Mouse (Mus musculus) neural tube, embryonic 11.5 days (tissue): ENCODE data around the gene Chchd3. TPM values are rescaled to one million over a fixed set of nuclear protein-coding genes. Genes with fewer than 3 reads are reported as not detected.

Experiments
- ATAC-seq: fragments of 200-750 bp; cut with Nextera tagmentation; 2 replicates; pipeline ENCODE4 v1.8.0; 2017; ENCODE audit warnings: moderate number of reproducible peaks, mild to moderate bottlenecking, moderate TSS enrichment, moderate library complexity; ENCODE audit not compliant: insufficient read depth, low FRiP score, low TSS enrichment
- DNase-seq: peaks from one replicate; pipeline ENCODE4 v3.0.0-alpha.2; 2015; ENCODE audit warnings: low spot score
- H3K27ac ChIP-seq: fragments of 300-500 bp; sonication (generic); 2 replicates; pipeline ENCODE4 v1.5.1; 2014; ENCODE audit warnings: low read depth, mild to moderate bottlenecking, low read length
- H3K27me3 ChIP-seq: fragments of 300-500 bp; sonication (generic); 2 replicates; pipeline ENCODE4 v1.6.1; 2014; ENCODE audit warnings: mild to moderate bottlenecking, low read length, mixed read lengths; ENCODE audit not compliant: control insufficient read depth, insufficient read depth
- H3K36me3 ChIP-seq: fragments of 300-500 bp; sonication (generic); 2 replicates; pipeline ENCODE4 v1.6.1; 2014; ENCODE audit warnings: mild to moderate bottlenecking, low read length, moderate library complexity, mixed read lengths; ENCODE audit not compliant: control insufficient read depth, insufficient read depth
- H3K4me1 ChIP-seq: fragments of 300-500 bp; sonication (generic); 2 replicates; pipeline ENCODE4 v1.6.1; 2014; ENCODE audit warnings: low read length, mixed read lengths; ENCODE audit not compliant: control insufficient read depth, insufficient read depth
- H3K4me2 ChIP-seq: fragments of 300-500 bp; sonication (generic); 2 replicates; pipeline ENCODE4 v1.6.1; 2014; ENCODE audit warnings: low read depth, mild to moderate bottlenecking, moderate library complexity
- H3K4me3 ChIP-seq: fragments of 300-500 bp; sonication (generic); 2 replicates; pipeline ENCODE4 v1.5.1; 2014; ENCODE audit warnings: low read depth, low read length
- H3K9ac ChIP-seq: fragments of 300-500 bp; sonication (generic); 2 replicates; pipeline ENCODE4 v1.6.1; 2014; ENCODE audit warnings: mild to moderate bottlenecking, low read length
- H3K9me3 ChIP-seq: fragments of 300-500 bp; sonication (generic); 2 replicates; pipeline ENCODE4 v1.6.1; 2016; ENCODE audit warnings: low read length; ENCODE audit not compliant: control insufficient read depth
- WGBS: fragments of 180-500 bp; shearing (Covaris S2); extraction: QIAGEN DNeasy Blood & Tissue Kit; methylation state at CpG from one replicate; pipeline ENCODE4 v1.1.7; 2014; 5-methylcytosine and 5-hydroxymethylcytosine counted together
- polyA plus RNA-seq: library from polyadenylated mRNA; unstranded; fragments of >200 nt; fragmentation: Nextera tagmentation; extraction: Ambion mirVana; gene quantifications from 2 replicates; pipeline ENCODE4 v1.2.1, GENCODE M21; 2014

Chchd3 gene
- polyA plus RNA-seq, 1 experiment from 2014 or later, result 126 TPM

GRCm38 (mm10) chr6:32795653-32796500, 264.2 kb downstream of the Chchd3 start:
- no peak overlapping the region for H3K4me2 ChIP-seq
- ATAC-seq (no peak), DNase-seq (no peak)
- no peaks in the 10 kb centered on the region; the same call in 1 of the 2 replicates for H3K36me3 ChIP-seq
- no peak overlapping the region for H3K4me3 ChIP-seq
- H3K9me3 ChIP-seq, result no peaks in the 10 kb centered on the region
- H3K9ac ChIP-seq, result no peak overlapping the region
- no peaks in the 10 kb centered on the region for H3K27me3 ChIP-seq
- no peak overlapping the region for H3K27ac ChIP-seq
- 60% methylated on average over 8 of the region's 8 CpGs for WGBS
- H3K4me1 ChIP-seq, result 0 out of 2 replicates have a peak, but pooled peaks cover 3% of the 10 kb centered on the region

GRCm38 (mm10) chr6:32793575-32793974, 266.5 kb downstream of the Chchd3 start:
- Histone ChIP-seq H3K4me3 (no peak overlapping the region), H3K4me2 (no peak overlapping the region), H3K9me3 (no peaks in the 10 kb centered on the region), H3K27me3 (no peaks in the 10 kb centered on the region), H3K27ac (no peak overlapping the region), H3K9ac (no peak overlapping the region), H3K4me1 (0 out of 2 replicates have a peak, but pooled peaks cover 3% of the 10 kb centered on the region), H3K36me3 (no peaks in the 10 kb centered on the region; the same call in 1 of the 2 replicates)
- DNase-seq (no peak), ATAC-seq (no peak)
- 91% methylated on average over 1 of the region's 1 CpGs for WGBS

- Histone ChIP-seq H3K4me1 (0 out of 2 replicates have a peak, but pooled peaks cover 3% of the 10 kb centered on the region), H3K27ac (no peak overlapping the region), H3K9me3 (no peaks in the 10 kb centered on the region), H3K4me2 (no peak overlapping the region), H3K4me3 (no peak overlapping the region), H3K27me3 (no peaks in the 10 kb centered on the region), H3K9ac (no peak overlapping the region), H3K36me3 (no peaks in the 10 kb centered on the region; the same call in 1 of the 2 replicates)
- DNase-seq (no peak), ATAC-seq (no peak)
- 95% methylated on average over 3 of the region's 3 CpGs for WGBS
Observed at GRCm38 (mm10) chr6:32793163-32793562, 266.9 kb downstream of the Chchd3 start.

- ATAC-seq (no peak), DNase-seq (no peak)
- Histone ChIP-seq H3K27ac (no peak overlapping the region), H3K9ac (no peak overlapping the region), H3K4me3 (no peak overlapping the region), H3K4me2 (no peak overlapping the region), H3K36me3 (no peaks in the 10 kb centered on the region; the same call in 1 of the 2 replicates), H3K27me3 (no peaks in the 10 kb centered on the region), H3K9me3 (no peaks in the 10 kb centered on the region), H3K4me1 (peaks cover 3% of the 10 kb centered on the region; the same call in 1 of the 2 replicates)
- WGBS, result 93% methylated on average over 4 of the region's 4 CpGs
Observed at GRCm38 (mm10) chr6:32790487-32790886, 269.6 kb downstream of the Chchd3 start.

GRCm38 (mm10) chr6:32787399-32787798, 272.7 kb downstream of the Chchd3 start:
- Histone ChIP-seq H3K36me3 (no peaks in the 10 kb centered on the region; the same call in 1 of the 2 replicates), H3K4me1 (peaks cover 3% of the 10 kb centered on the region; the same call in 1 of the 2 replicates), H3K9me3 (no peaks in the 10 kb centered on the region), H3K4me3 (no peak overlapping the region), H3K27ac (no peak overlapping the region), H3K4me2 (no peak overlapping the region), H3K9ac (no peak overlapping the region), H3K27me3 (no peaks in the 10 kb centered on the region)
- DNase-seq (no peak), ATAC-seq (no peak)
- WGBS, result 14% methylated on average over 1 of the region's 1 CpGs

- 94% methylated on average over 5 of the region's 5 CpGs for WGBS
- Histone ChIP-seq H3K9me3 (no peaks in the 10 kb centered on the region), H3K27ac (no peak overlapping the region), H3K4me3 (no peak overlapping the region), H3K27me3 (no peaks in the 10 kb centered on the region), H3K36me3 (no peaks in the 10 kb centered on the region), H3K4me2 (no peak overlapping the region), H3K9ac (no peak overlapping the region), H3K4me1 (peaks cover 3% of the 10 kb centered on the region; the same call in 1 of the 2 replicates)
- no peak for ATAC-seq
- no peak for DNase-seq
Observed at GRCm38 (mm10) chr6:32786196-32786595, 273.9 kb downstream of the Chchd3 start.

- Histone ChIP-seq H3K4me1 (peaks cover 8% of the 10 kb centered on the region), H3K36me3 (no peaks in the 10 kb centered on the region), H3K27ac (no peak overlapping the region), H3K9ac (no peak overlapping the region), H3K27me3 (no peaks in the 10 kb centered on the region), H3K4me3 (no peak overlapping the region), H3K4me2 (no peak overlapping the region), H3K9me3 (no peaks in the 10 kb centered on the region)
- DNase-seq (no peak), ATAC-seq (no peak)
- WGBS, result 90% methylated on average over 4 of the region's 4 CpGs
Observed at GRCm38 (mm10) chr6:32783102-32783501, 277.0 kb downstream of the Chchd3 start.

- Histone ChIP-seq H3K9ac (no peak overlapping the region), H3K4me1 (peaks cover 4% of the 10 kb centered on the region; the same call in 1 of the 2 replicates), H3K4me2 (no peak overlapping the region), H3K27ac (no peak overlapping the region), H3K9me3 (no peaks in the 10 kb centered on the region), H3K36me3 (no peaks in the 10 kb centered on the region), H3K4me3 (no peak overlapping the region), H3K27me3 (no peaks in the 10 kb centered on the region)
- ATAC-seq, result no peak
- DNase-seq, result no peak
- WGBS, result 25% methylated on average over 11 of the region's 11 CpGs
Observed at GRCm38 (mm10) chr6:32780602-32781001, 279.5 kb downstream of the Chchd3 start.

GRCm38 (mm10) chr6:32776384-32776783, 283.7 kb downstream of the Chchd3 start:
- Histone ChIP-seq H3K4me2 (no peak overlapping the region), H3K4me1 (peaks cover 4% of the 10 kb centered on the region; the same call in 1 of the 2 replicates), H3K9ac (no peak overlapping the region), H3K4me3 (no peak overlapping the region), H3K27me3 (no peaks in the 10 kb centered on the region), H3K27ac (no peak overlapping the region), H3K9me3 (no peaks in the 10 kb centered on the region), H3K36me3 (no peaks in the 10 kb centered on the region)
- no peak for ATAC-seq
- DNase-seq, result no peak
- 71% methylated on average over 11 of the region's 11 CpGs for WGBS
